Mouse (Mus musculus): ENCODE data around the gene Gm10570.

Gene Gm10570

GRCm38 (mm10) chr4:130273698-130274345, 34.7 kb downstream of the Gm10570 start:
- CTCF ChIA-PET, result no interaction called here

DNA sequence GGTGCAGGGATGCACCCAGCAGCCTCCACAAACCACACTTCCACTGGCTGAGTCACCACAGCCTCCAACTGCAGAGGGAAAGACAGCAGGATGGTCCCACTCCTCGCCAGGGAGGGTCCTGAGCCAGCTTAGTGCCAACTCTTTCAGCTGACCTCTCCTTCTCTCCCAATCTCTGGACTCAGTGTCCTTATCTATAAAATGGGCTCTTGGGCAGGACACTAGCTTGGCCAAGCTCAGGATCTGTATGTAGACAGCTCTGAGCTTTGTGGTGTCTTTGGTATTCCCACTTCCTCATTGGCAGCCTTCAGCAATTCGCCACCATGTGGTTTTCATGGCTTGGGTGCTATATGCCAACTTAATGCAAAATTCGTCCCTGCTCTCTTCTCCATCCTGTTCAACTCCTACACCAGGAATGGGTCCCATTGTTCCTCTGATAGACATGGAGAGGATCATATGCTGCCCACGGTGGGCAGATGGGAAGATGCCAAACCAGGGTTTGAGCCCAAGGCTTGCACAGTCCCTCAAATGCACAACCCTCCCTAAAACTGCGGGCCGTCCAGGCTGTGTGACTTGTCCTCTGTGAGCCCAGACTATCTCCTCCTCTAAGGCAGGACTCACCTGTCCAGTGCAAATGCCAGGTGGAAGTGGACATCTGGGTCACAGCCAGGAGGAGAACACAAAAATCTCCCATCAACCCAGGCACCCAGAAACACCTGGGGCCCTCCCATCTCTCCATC, 37.7 kb downstream of the Gm10570 start:
- CTCF ChIA-PET, result no interaction called here

GRCm38 (mm10) chr4:130270089-130270488, 38.4 kb downstream of the Gm10570 start:
- CTCF ChIA-PET, result no interaction called here

DNA sequence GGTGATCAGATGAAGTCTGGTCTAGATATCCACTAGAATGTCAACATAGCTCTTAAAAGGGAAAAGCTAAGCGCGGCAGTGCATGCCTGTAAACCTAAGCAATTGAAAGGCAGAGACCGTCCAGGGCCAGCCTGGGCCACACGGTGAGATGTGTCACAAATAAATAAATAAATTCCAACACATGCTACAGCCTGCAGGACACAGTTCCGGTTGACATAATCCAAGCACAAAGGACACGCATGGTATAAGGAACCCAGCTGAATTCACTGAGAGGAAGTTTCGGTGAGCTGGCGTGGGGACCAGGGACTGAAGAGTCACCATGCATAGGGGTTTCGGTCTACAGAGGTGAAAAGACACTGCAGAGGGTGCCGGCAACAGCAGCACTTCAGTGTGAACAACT, 39.7 kb downstream of the Gm10570 start:
- CTCF ChIA-PET, result interaction anchor here (0.7 kb wide), 1 partner anchor 572 kb away, joined by 3 read pairs; no protein-coding TSS in a partner anchor

- CTCF ChIA-PET, result interaction anchor here (0.6 kb wide), 1 partner anchor 77 kb away, joined by 9 read pairs; no protein-coding TSS in a partner anchor
These were observed 41.4 kb downstream of the Gm10570 start for GRCm38 (mm10) chr4:130267069-130267468.

DNA sequence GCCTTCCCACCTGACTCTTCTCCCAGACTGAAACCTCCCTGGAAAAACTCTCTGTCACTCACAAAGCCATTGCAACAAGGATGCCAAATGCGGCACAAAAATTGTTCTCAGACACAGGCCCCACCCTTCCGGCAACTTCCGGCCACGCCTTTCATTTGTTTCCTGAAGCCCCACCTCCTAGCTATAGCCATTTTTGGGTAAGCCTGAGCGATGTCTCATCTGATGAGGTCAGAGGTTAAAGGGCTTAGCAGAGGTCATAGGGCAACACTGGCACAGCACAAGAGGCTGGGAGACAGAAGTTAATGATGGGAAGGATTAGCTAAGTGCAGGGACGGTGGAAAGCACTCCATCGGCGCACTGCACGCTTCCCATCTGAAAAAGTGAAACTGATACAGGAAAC, 41.9 kb downstream of the Gm10570 start:
- CTCF ChIA-PET, result interaction anchor here (0.6 kb wide), 1 partner anchor 77 kb away, joined by 9 read pairs; no protein-coding TSS in a partner anchor

DNA sequence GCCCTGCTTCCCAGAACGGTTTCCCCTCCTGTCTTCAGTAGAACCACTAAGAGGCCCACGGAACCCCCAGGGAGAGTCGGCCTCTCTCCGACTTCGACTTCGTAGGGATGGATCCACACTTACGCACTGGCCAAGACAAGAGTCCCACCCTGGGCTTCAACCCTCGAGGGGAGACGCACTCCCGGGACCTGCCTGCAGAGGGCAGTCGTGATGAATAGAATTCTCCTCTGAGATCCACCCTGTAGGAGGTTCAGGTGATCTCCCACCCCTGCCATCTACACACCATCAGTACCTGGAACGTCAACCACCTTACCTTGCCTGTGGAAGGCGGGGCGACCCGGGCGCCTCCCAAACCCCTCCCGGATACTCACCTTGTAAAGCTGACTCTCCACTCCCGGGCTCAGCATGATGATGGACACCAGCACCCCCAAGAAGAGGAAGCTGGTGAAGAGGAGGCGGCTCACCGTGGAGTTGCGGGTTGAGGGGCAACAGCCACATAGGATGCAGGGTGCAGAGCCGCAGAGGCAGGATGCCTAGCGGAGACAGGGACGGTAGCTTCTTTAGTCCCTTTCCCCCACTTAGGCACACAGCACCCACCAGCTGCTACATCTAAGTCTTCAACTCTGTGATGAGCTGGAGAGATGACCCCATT, 43.6 kb downstream of the Gm10570 start:
- CTCF ChIA-PET, result no interaction called here

GRCm38 (mm10) chr4:130264131-130264530, 44.3 kb downstream of the Gm10570 start:
- CTCF ChIA-PET, result no interaction called here

DNA sequence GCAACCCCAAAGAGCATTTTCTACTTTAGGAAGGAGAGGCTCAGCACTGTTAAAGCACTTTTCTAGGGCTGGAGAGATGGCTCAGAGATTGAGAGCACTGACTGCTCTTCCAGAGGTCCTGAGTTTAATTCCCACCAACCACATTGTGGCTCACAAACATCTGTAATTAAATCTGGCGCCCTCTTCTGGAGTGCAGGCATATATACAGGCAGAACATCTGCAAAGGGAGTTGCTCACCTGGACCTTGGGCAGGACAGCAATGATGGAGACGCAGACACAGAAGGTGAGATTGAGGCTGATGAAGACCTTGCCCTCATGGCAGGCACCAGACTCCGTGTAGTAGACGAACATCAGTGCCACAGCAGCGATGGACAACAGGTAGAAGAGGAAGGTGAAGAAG, 48.1 kb downstream of the Gm10570 start:
- CTCF ChIA-PET, result no interaction called here

Data from spleen, embryonic (tissue).